Mouse (Mus musculus) spleen, adult 2 months (tissue): ENCODE results near the gene Pa2g4. TPM values are rescaled to one million over a fixed set of nuclear protein-coding genes. Genes with fewer than 3 reads are reported as not detected.

Source experiments
- DNase-seq, 2 experiments: peaks; one replicate each; pipeline versions ENCODE4 v3.0.0 to v3.0.0-alpha.2; 2012 to 2021; ENCODE audit warnings: low spot score in 2 of 2, low read depth in 1 of 2
- H3K27ac ChIP-seq: fragments of 200-500 bp; 2 replicates; pipeline ENCODE4 v1.5.1; 2012; ENCODE audit warnings: low read length, inconsistent platforms; ENCODE audit not compliant: insufficient read depth
- H3K27me3 ChIP-seq: fragments of 200-500 bp; 2 replicates; pipeline ENCODE4 v1.6.1; 2012; ENCODE audit warnings: mild to moderate bottlenecking, moderate library complexity, low read length, inconsistent platforms; ENCODE audit not compliant: control insufficient read depth, insufficient read depth
- H3K36me3 ChIP-seq: fragments of 200-500 bp; 2 replicates; pipeline ENCODE4 v1.6.1; 2012; ENCODE audit warnings: mild to moderate bottlenecking, low read length, inconsistent platforms; ENCODE audit not compliant: control insufficient read depth, insufficient read depth
- H3K4me1 ChIP-seq: fragments of 200-500 bp; 2 replicates; pipeline ENCODE4 v1.6.1; 2011; ENCODE audit warnings: inconsistent platforms; ENCODE audit not compliant: control insufficient read depth, insufficient read depth, insufficient read length
- H3K4me3 ChIP-seq: fragments of 200-500 bp; 2 replicates; pipeline ENCODE4 v1.5.1; 2011; ENCODE audit warnings: mild to moderate bottlenecking, inconsistent platforms; ENCODE audit not compliant: insufficient read depth, insufficient read length; ENCODE audit errors: extremely low read depth
- CTCF ChIP-seq: fragments of 200-500 bp; IDR thresholded peaks from 2 replicates; pipeline ENCODE4 v1.5.1; 2011; ENCODE audit warnings: mild to moderate bottlenecking, inconsistent platforms; ENCODE audit not compliant: insufficient read depth, insufficient read length, insufficient replicate concordance; ENCODE audit errors: extremely low read depth
- POLR2A ChIP-seq: fragments of 200-500 bp; IDR thresholded peaks from 2 replicates; pipeline ENCODE4 v1.6.1; 2011; ENCODE audit warnings: low read depth, low read length, inconsistent platforms
- WGBS: fragments of 180-500 bp; shearing (Covaris S2); methylation state at CpG from one replicate; pipeline ENCODE4 v1.1.7; 2018; 5-methylcytosine and 5-hydroxymethylcytosine counted together
- polyA plus RNA-seq: library from polyadenylated mRNA; depleted of rRNA; stranded (reverse); fragments of >200 nt; gene quantifications from 2 replicates; pipeline ENCODE4 v1.2.3, GENCODE M21; 2012

Pa2g4 gene
- polyA plus RNA-seq, 1 experiment = 16.8 TPM

GRCm38 (mm10) chr10:128525671-128526308 lies 40.0 kb downstream of the Pa2g4 start, which contains the start of gene Esyt1:
Gene Esyt1, minus strand, starts transcription at chr10:128525871.
- Histone ChIP-seq H3K36me3 (peaks cover 17% of the 10 kb centered on the region), H3K27ac (peak within 1 kb of the TSS; percentile 97), H3K27me3 (no peaks in the 10 kb centered on the region), H3K4me1 (no peaks in the 10 kb centered on the region), H3K4me3 (peak within 1 kb of the TSS; percentile 77)
- WGBS = 0% methylated on average over 37 of the region's 37 CpGs
- TF ChIP-seq POLR2A = peak; percentile 86
- TF ChIP-seq CTCF = peak; percentile 15; the same call in 1 of the 2 replicates
- peak; percentile 90 to 95 for DNase-seq

- peaks cover 23% of the 10 kb centered on the region for H3K36me3 ChIP-seq
- TF ChIP-seq POLR2A (peak; percentile 53), CTCF (no peak)
- under 1% methylated on average over 58 of the region's 58 CpGs for WGBS
- no peaks in the 10 kb centered on the region for H3K4me1 ChIP-seq
- DNase-seq = peak; percentile 65 to 74
- H3K4me3 ChIP-seq = peak overlapping the region; percentile 77
- H3K27ac ChIP-seq = peak overlapping the region; percentile 97
- no peaks in the 10 kb centered on the region for H3K27me3 ChIP-seq
These were observed 40.8 kb downstream of the Pa2g4 start for GRCm38 (mm10) chr10:128524732-128525662.

- H3K4me3 ChIP-seq = peak overlapping the region; percentile 77
- H3K36me3 ChIP-seq = peaks cover 29% of the 10 kb centered on the region
- no peaks in the 10 kb centered on the region for H3K4me1 ChIP-seq
- H3K27me3 ChIP-seq = no peaks in the 10 kb centered on the region
- peak; percentile 21; the same call in 1 of the 2 replicates for TF ChIP-seq POLR2A
- TF ChIP-seq CTCF = no peak
- H3K27ac ChIP-seq = peak overlapping the region; percentile 97
- no peak for DNase-seq
- 16% methylated on average over 11 of the region's 11 CpGs for WGBS
These were observed 41.6 kb downstream of the Pa2g4 start for GRCm38 (mm10) chr10:128524111-128524731.

- no peak for DNase-seq
- Histone ChIP-seq H3K27ac (no peak overlapping the region), H3K4me1 (no peaks in the 10 kb centered on the region), H3K4me3 (no peak overlapping the region), H3K27me3 (no peaks in the 10 kb centered on the region), H3K36me3 (peaks cover 43% of the 10 kb centered on the region)
- no peak for TF ChIP-seq POLR2A
- no peak for TF ChIP-seq CTCF
- WGBS = 87% methylated on average over 6 of the region's 6 CpGs
These were observed 43.4 kb downstream of the Pa2g4 start for GRCm38 (mm10) chr10:128522351-128522750.

GRCm38 (mm10) chr10:128520591-128520990 lies 45.2 kb downstream of the Pa2g4 start:
- Histone ChIP-seq H3K4me1 (no peaks in the 10 kb centered on the region), H3K4me3 (no peak overlapping the region), H3K27ac (no peak overlapping the region), H3K27me3 (no peaks in the 10 kb centered on the region), H3K36me3 (peaks cover 60% of the 10 kb centered on the region)
- WGBS = 91% methylated on average over 16 of the region's 16 CpGs
- TF ChIP-seq POLR2A = no peak
- no peak for TF ChIP-seq CTCF
- no peak for DNase-seq

GRCm38 (mm10) chr10:128518833-128519232 lies 47.0 kb downstream of the Pa2g4 start:
- Histone ChIP-seq H3K36me3 (peaks cover 69% of the 10 kb centered on the region), H3K27ac (no peak overlapping the region), H3K4me1 (no peaks in the 10 kb centered on the region), H3K4me3 (no peak overlapping the region), H3K27me3 (no peaks in the 10 kb centered on the region)
- TF ChIP-seq CTCF = peak; percentile 60; the same call in 1 of the 2 replicates
- no peak for TF ChIP-seq POLR2A
- peak in 1 of 2 experiments; percentile 39 for DNase-seq
- 80% methylated on average over 7 of the region's 7 CpGs for WGBS

GRCm38 (mm10) chr10:128516677-128517076 lies 49.1 kb downstream of the Pa2g4 start:
- TF ChIP-seq CTCF = no peak
- TF ChIP-seq POLR2A = no peak
- Histone ChIP-seq H3K4me3 (no peak overlapping the region), H3K36me3 (peaks cover 77% of the 10 kb centered on the region), H3K4me1 (no peaks in the 10 kb centered on the region), H3K27me3 (no peaks in the 10 kb centered on the region), H3K27ac (no peak overlapping the region)
- WGBS = 63% methylated on average over 6 of the region's 6 CpGs
- no peak for DNase-seq
